Mouse (Mus musculus) kidney, embryonic 16.5 days (tissue): ENCODE results near the gene F8. TPM values are rescaled to one million over a fixed set of nuclear protein-coding genes. Genes with fewer than 3 reads are reported as not detected.

Source experiments
- ATAC-seq: fragments of 200-750 bp; cut with Nextera tagmentation; 2 replicates; pipeline ENCODE4 v1.8.0; 2017; ENCODE audit warnings: moderate TSS enrichment; ENCODE audit not compliant: low FRiP score, low TSS enrichment
- H3K27ac ChIP-seq: fragments of 300-500 bp; sonication (generic); 2 replicates; pipeline ENCODE4 v1.5.1; 2014; ENCODE audit warnings: low read length
- H3K27me3 ChIP-seq: fragments of 300-500 bp; sonication (generic); 2 replicates; pipeline ENCODE4 v1.6.1; 2014; ENCODE audit warnings: low read length, control low read depth, mixed read lengths; ENCODE audit not compliant: insufficient read depth
- H3K36me3 ChIP-seq: fragments of 300-500 bp; sonication (generic); 2 replicates; pipeline ENCODE4 v1.6.1; 2014; ENCODE audit warnings: low read length, control low read depth, mixed read lengths; ENCODE audit not compliant: insufficient read depth
- H3K4me1 ChIP-seq: fragments of 300-500 bp; sonication (generic); 2 replicates; pipeline ENCODE4 v1.6.1; 2014; ENCODE audit warnings: low read length, control low read depth, mixed read lengths; ENCODE audit not compliant: insufficient read depth
- H3K4me2 ChIP-seq: fragments of 300-500 bp; sonication (generic); replicated peaks from 2 replicates; pipeline ENCODE4 v1.6.1; 2014; ENCODE audit warnings: low read depth, low read length
- H3K4me3 ChIP-seq: fragments of 300-500 bp; sonication (generic); 2 replicates; pipeline ENCODE4 v1.5.1; 2014; ENCODE audit warnings: mild to moderate bottlenecking, low read length
- H3K9ac ChIP-seq: fragments of 300-500 bp; sonication (generic); replicated peaks from 2 replicates; pipeline ENCODE4 v1.6.1; 2014; ENCODE audit warnings: low read length
- H3K9me3 ChIP-seq: fragments of 300-500 bp; sonication (generic); 2 replicates; pipeline ENCODE4 v1.6.1; 2016; ENCODE audit warnings: low read length, control low read depth
- WGBS: fragments of 180-500 bp; shearing (Covaris S2); extraction: QIAGEN DNeasy Blood & Tissue Kit; methylation state at CpG from one replicate; pipeline ENCODE4 v1.1.7; 2014; 5-methylcytosine and 5-hydroxymethylcytosine counted together
- polyA plus RNA-seq: library from polyadenylated mRNA; unstranded; fragments of >200 nt; fragmentation: Nextera tagmentation; extraction: Ambion mirVana; gene quantifications from 2 replicates; pipeline ENCODE4 v1.2.1, GENCODE M21; 2015

Gene F8
- polyA plus RNA-seq = 3.0 and 4.2 TPM in 2 replicates

GRCm38 (mm10) chrX:75382195-75382771 lies at the start of gene F8, which contains the start of gene Fundc2:
TSS of gene F8 (minus strand) at chrX:75382615.
TSS of gene Fundc2 (plus strand) at chrX:75382399.
- no peaks in the 10 kb centered on the region for H3K4me1 ChIP-seq
- WGBS = 15% methylated on average over 20 of the region's 25 CpGs
- H3K9me3 ChIP-seq = no peaks in the 10 kb centered on the region
- H3K27ac ChIP-seq = peak within 1 kb of the TSS; percentile 78
- peak within 1 kb of the TSS; percentile 59 for H3K4me3 ChIP-seq
- ATAC-seq = peak; percentile 96
- H3K27me3 ChIP-seq = no peaks in the 10 kb centered on the region
- H3K9ac ChIP-seq = peak within 1 kb of the TSS; percentile 82
- no peaks in the 10 kb centered on the region for H3K36me3 ChIP-seq
- peak within 1 kb of the TSS; percentile 49 for H3K4me2 ChIP-seq

- Histone ChIP-seq H3K9ac (peak within 1 kb of the TSS; percentile 73), H3K4me3 (peak within 1 kb of the TSS; percentile 62), H3K4me2 (peak within 1 kb of the TSS; percentile 53), H3K4me1 (no peaks in the 10 kb centered on the region), H3K9me3 (no peaks in the 10 kb centered on the region), H3K27me3 (no peaks in the 10 kb centered on the region), H3K36me3 (no peaks in the 10 kb centered on the region), H3K27ac (peak within 1 kb of the TSS; percentile 93)
- ATAC-seq = peak; percentile 100
- 19% methylated on average over 52 of the region's 52 CpGs for WGBS
Measured at GRCm38 (mm10) chrX:75415936-75416785, 33.7 kb upstream of the F8 start, which contains the start of the genes Cmc4, Mtcp1 and Brcc3. TSS of gene Cmc4 (minus strand) at chrX:75416584. TSS of gene Mtcp1 (minus strand) at chrX:75416588. TSS of gene Brcc3 (plus strand) at chrX:75416628.

- 74% methylated on average over 1 of the region's 1 CpGs for WGBS
- H3K36me3 ChIP-seq = no peaks in the 10 kb centered on the region
- no peak for ATAC-seq
Measured at GRCm38 (mm10) chrX:75409711-75410110, 27.3 kb upstream of the F8 start.

GRCm38 (mm10) chrX:75403350-75403749 lies 20.9 kb upstream of the F8 start:
- H3K4me2 ChIP-seq = no peak overlapping the region
- no peaks in the 10 kb centered on the region for H3K27me3 ChIP-seq
- H3K9me3 ChIP-seq = no peaks in the 10 kb centered on the region
- no peak overlapping the region for H3K9ac ChIP-seq
- 0 out of 2 replicates have a peak, but pooled peaks cover 6% of the 10 kb centered on the region for H3K36me3 ChIP-seq
- ATAC-seq = no peak
- H3K4me3 ChIP-seq = no peak overlapping the region
- H3K4me1 ChIP-seq = no peaks in the 10 kb centered on the region
- no peak overlapping the region for H3K27ac ChIP-seq

More at GRCm38 (mm10) chrX:75409711-75410110, 27.3 kb upstream of the F8 start:
- Histone ChIP-seq H3K27ac (no peak overlapping the region), H3K9me3 (no peaks in the 10 kb centered on the region), H3K4me1 (no peaks in the 10 kb centered on the region), H3K4me2 (no peak overlapping the region), H3K9ac (no peak overlapping the region), H3K27me3 (no peaks in the 10 kb centered on the region), H3K4me3 (no peak overlapping the region)

- H3K4me1 ChIP-seq = no peaks in the 10 kb centered on the region
- no peak for ATAC-seq
- no peaks in the 10 kb centered on the region for H3K9me3 ChIP-seq
Measured at GRCm38 (mm10) chrX:75402668-75403067, 20.3 kb upstream of the F8 start.

GRCm38 (mm10) chrX:75399471-75399870 lies 17.1 kb upstream of the F8 start:
- no peaks in the 10 kb centered on the region for H3K9me3 ChIP-seq
- H3K4me2 ChIP-seq = no peak overlapping the region
- 69% methylated on average over 1 of the region's 1 CpGs for WGBS
- no peaks in the 10 kb centered on the region for H3K27me3 ChIP-seq
- no peak overlapping the region for H3K27ac ChIP-seq
- no peak for ATAC-seq
- H3K4me3 ChIP-seq = no peak overlapping the region
- 0 out of 2 replicates have a peak, but pooled peaks cover 6% of the 10 kb centered on the region for H3K36me3 ChIP-seq
- H3K4me1 ChIP-seq = no peaks in the 10 kb centered on the region
- H3K9ac ChIP-seq = no peak overlapping the region

More at GRCm38 (mm10) chrX:75402668-75403067, 20.3 kb upstream of the F8 start:
- Histone ChIP-seq H3K27me3 (no peaks in the 10 kb centered on the region), H3K4me3 (no peak overlapping the region), H3K9ac (no peak overlapping the region), H3K36me3 (0 out of 2 replicates have a peak, but pooled peaks cover 6% of the 10 kb centered on the region), H3K27ac (no peak overlapping the region), H3K4me2 (no peak overlapping the region)
- 75% methylated on average over 2 of the region's 2 CpGs for WGBS

- no peaks in the 10 kb centered on the region for H3K4me1 ChIP-seq
- H3K27me3 ChIP-seq = no peaks in the 10 kb centered on the region
- 70% methylated on average over 5 of the region's 5 CpGs for WGBS
- H3K36me3 ChIP-seq = no peaks in the 10 kb centered on the region
- peak overlapping the region; percentile 49 for H3K4me2 ChIP-seq
- H3K4me3 ChIP-seq = peak overlapping the region; percentile 59
- no peaks in the 10 kb centered on the region for H3K9me3 ChIP-seq
- no peak overlapping the region for H3K27ac ChIP-seq
- ATAC-seq = peak; percentile 31; the same call in 1 of the 2 replicates
- peak overlapping the region; percentile 82; the same call in 1 of the 2 replicates for H3K9ac ChIP-seq
Measured at GRCm38 (mm10) chrX:75381699-75382098, 716 bp downstream of the F8 start.

GRCm38 (mm10) chrX:75381176-75381575 lies 1.2 kb downstream of the F8 start:
- H3K9ac ChIP-seq = no peak overlapping the region
- ATAC-seq = no peak
- H3K4me3 ChIP-seq = no peak overlapping the region
- no peaks in the 10 kb centered on the region for H3K4me1 ChIP-seq
- H3K36me3 ChIP-seq = no peaks in the 10 kb centered on the region
- H3K27me3 ChIP-seq = no peaks in the 10 kb centered on the region
- H3K4me2 ChIP-seq = 0 out of 2 replicates have a peak overlapping the region, but pooled peaks have one; percentile 49
- H3K27ac ChIP-seq = no peak overlapping the region
- 79% methylated on average over 1 of the region's 1 CpGs for WGBS
- H3K9me3 ChIP-seq = no peaks in the 10 kb centered on the region

- no peak overlapping the region for H3K9ac ChIP-seq
- no peaks in the 10 kb centered on the region for H3K36me3 ChIP-seq
- H3K9me3 ChIP-seq = no peaks in the 10 kb centered on the region
- no peak overlapping the region for H3K27ac ChIP-seq
- no peaks in the 10 kb centered on the region for H3K27me3 ChIP-seq
- no peak for ATAC-seq
- no peak overlapping the region for H3K4me2 ChIP-seq
- no peaks in the 10 kb centered on the region for H3K4me1 ChIP-seq
- H3K4me3 ChIP-seq = no peak overlapping the region
Measured at GRCm38 (mm10) chrX:75376815-75377214, 5.6 kb downstream of the F8 start.
